Mouse (Mus musculus) WW6 (cell line): Measurements from ENCODE around the gene Ggta1.
A peak's percentile ranks its signal among the peaks of the same experiment; 100 is the strongest.
"Not testable (repeated sequence)": the region's sequence is repeated elsewhere in the genome, so short reads cannot be mapped to it uniquely, and the experiment has no call there.

Source experiments
- DNase-seq: peaks from one replicate; pipeline ENCODE4 v3.0.0-alpha.2; 2013; ENCODE audit warnings: low read depth, low spot score

The Ggta1 gene

DNA sequence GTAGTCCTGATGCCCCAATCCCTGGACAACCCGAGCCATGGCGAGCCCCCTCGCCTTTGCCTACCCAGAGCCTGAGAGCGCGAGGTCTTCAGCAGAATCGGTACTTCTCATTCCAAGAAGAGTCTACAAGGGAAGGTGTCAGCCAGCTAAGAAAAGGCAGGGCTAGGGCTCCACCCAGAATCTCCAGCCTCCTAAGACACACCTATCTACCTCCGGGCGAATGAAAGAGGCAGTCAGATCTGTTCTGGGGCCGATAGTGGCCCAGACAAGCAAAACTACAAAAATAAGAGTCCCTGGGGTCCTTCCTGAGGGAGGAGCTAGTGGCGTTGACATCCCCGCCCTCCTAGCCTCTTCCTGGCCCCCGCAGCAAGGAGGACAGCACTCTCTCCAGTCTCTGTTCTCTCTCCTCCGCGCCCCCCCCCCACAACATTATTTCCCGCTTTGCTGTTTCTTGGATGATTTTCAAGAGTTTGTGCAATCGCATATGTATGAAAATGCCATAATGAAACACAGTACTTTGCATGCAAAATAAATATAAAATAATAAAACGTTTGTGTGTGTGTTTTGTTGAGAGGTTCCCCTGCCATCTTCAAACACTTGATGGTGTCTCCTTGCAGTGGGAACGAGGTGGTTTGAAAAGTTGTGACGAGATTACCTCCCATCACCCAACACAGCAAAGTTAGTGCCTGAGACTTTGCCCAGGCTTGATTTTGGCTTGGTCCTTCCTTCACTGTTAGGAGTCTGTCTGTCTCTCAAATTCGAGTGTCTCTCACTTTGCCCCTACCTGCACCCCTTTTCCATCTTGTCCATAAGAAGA lies 1.7 kb downstream of the Ggta1 start:
- DNase-seq = peak; percentile 67

DNA sequence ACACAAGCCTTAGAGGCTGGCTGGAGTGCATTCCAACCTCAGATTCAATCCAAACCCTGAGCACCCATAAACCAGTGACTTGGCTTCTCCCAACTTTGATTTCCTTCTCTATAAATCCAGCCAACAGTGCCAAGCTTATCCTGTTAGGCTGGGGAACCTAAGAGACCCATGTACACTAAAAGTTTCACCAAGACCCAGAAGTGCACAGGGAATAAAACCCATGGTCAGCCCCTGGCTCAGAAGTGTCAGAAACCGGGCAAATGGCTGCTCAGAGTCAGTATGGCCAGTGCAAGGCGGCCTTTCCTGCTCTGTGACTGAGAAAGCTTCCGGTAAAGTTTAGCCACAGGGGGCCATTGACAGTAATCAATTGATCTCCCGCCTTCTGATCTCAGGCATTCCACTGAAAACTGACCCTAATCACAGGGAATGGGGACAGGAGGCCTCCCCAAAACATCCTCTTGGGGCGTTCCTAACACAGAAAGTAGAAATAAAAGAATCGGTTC lies 2.6 kb downstream of the Ggta1 start:
- DNase-seq = no peak

DNA sequence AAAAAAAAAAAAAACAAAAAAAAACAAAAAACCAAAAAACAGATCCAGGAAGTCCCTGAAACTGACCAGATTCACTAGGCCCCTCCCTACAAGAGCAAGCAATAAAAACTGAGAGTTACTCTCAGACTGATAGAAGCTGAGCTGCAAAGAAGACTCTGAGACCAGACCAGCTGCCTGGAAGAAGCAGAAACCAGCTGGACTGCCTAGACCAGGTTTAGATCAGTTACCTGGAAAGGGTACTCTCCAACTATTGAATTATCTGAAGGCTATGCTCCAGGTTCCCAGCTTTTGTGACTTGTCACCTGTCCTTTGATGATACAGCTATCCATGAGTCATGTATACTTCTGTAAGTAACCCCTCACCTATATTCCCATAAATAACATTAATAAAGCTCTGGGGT lies 3.7 kb downstream of the Ggta1 start:
- DNase-seq = no peak

GRCm38 (mm10) chr2:35458421-35458820 lies 4.6 kb downstream of the Ggta1 start:
- no peak for DNase-seq

GRCm38 (mm10) chr2:35453736-35454135 lies 9.3 kb downstream of the Ggta1 start:
- no peak for DNase-seq

DNA sequence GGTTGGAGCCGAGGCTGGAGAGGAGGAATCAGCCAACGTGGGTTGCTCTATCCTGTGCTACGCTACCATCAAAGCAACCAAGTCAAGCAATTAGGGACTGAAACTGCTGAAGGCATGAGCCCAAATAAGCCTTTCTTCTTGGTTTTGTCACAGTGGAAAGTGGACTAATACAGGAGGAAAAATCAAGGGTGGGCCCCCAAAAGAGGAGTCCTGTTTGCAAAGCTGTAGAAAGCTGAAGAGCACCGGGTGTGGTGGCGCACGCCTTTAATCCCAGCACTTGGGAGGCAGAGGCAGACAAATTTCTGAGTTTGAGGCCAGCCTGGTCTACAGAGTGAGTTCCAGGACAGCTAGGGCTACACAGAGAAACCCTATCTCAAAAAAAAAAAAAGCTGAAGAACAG lies 10.3 kb downstream of the Ggta1 start:
- not testable (repeated sequence) for DNase-seq

DNA sequence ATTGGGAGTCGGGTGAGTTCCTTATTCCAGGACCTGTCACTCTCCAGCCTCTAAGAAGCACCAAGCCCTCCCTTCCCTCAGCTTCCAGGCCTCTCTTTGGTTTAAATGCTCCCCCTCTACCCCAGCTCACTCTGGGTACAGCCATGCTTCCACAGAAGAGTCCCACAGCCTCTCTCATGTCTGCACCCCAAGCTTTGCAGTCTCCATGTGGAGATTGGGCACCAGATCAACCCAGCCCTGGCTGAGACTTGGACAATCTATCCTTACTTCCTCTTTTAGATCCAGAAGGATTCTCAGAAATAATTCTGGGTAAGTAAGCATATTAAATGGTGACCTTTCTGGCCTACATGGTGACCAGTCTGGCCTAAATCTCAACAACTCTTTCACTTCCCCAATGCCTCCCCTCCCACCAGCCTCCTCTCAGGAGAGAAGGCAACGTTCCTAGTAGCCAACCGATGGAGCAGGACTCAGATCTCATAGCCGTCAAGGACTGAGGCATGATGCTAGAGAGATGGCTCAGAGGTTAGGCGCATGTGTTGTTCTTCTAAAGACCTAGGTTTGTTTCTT lies 11.5 kb downstream of the Ggta1 start:
- no peak for DNase-seq

DNA sequence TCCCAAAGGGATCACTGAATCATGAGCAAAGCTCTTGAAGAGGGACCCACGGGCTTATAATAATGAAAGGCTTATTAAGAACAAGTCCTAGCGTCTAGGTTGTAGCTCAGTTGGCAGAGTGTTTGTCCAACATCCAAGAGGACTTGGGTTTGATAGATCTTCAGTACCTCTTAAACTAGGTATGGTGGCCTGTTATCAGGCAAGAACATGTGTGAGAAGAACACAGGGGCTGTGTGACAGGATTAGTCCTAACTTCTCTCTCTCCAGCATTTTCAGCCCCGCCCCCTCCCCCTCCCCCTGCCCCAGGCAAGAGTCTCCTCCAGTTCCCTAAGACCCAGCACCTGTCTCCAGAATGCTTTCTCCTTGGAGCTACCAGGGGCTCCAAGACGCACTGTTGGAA lies 12.2 kb downstream of the Ggta1 start:
- no peak for DNase-seq

DNA sequence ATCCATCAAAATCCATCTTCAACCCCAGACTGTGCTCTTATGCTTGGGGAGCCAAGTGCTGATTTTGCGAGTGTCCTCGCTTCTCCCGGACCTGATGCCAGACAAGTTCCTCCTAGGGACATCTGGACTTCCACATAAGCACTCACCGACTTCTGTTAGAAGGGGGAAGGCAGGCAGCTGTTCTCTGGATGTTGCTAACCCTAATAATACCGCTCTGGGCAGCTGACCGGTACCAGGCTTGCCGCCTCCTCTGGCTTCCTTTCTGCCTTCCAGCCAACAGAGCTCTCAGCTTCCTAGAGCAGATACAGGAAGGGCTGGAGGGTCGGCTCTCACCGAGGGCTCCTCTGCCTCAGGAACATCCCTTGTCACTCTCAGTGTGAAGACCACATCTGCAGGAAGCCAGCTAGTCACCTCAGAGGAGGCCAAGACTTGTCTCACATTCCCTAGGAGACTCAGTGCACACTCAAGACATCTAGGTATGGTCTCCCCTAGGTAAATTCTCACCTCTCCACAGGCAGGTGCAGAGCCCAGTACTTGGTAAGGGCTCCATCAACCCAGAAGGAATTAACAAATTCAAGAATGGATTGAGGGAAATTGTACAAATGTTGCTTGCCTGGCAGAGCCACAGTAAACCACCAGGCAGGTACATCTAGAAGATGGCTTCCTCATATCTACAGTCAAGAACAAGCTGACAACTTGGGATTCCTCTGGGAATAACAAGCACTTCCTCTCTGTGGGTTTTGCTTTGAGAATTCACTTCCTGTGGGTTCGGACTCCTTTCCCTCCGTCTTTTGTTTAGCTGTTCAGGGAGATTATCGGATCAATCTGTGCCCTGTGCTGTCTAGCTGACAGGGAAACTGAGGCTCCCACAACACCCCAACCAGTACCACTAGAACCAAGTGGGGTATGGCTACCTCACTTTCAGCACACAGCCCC lies 13.1 kb downstream of the Ggta1 start:
- no peak for DNase-seq

DNA sequence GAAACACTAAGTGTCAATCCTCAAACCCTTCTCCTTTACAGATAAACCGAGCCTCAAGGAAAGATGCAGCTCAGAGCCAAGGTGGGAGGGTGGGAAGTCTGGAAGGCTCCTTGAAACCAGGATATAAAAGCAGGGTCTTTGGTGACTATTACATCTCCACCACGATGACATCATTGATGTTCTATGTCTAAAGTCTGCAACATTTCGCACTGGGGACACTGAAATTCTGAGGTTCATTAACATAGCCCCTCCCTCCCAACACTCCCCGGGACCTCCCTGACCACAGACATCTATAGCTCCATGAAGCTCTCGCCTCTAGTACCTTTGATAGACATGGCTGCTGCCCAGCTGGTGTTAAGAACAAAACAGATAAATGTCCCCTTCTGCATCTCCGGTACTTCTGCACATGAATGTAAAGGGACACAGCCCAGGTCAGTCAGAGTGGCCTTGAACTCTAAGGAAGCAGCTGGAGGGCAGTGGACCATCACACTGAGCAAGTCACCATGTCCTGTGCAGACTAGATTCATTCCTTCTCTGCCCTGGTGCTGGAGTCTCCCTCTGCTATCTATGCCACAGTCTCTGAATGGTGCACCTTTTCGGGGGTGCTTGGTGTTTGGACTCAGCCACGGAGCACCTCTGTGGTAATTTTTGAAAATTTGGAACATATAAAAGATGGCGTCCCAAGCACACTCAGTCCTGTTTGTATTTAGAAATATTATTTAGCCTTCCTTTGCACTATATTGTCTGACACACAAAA lies 13.9 kb downstream of the Ggta1 start:
- DNase-seq = no peak

DNA sequence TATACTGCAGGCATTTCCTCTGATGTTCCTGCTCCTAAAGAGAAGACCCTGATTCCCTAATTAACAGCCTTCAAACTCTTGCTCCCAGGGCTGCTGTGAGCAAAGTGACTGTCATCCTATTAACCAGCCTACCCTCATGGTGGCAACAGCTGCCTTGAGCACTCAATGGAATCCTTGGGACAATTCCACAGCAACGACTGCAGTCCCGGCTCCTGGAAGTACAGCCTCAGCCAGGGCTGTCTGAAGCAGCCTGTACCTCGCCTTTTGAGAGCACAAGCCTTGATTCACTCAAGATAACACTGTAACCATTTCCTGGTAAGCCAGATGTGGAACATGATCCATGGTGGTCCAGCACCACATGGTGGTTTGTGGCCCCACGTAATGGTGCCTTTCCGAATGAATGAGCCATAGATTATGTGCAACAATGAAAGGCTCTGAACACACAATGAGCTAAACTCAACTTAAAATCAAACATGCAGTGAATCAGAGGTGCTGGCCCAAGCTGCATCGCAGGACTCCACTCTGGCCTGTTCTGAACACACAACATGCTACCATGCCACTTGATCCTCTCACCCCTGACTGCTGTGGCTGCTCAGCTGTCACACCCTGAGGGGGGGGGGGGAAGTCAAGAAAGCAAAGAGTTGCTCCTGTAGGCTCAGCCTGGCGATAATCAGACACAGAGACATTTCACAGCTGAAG lies 14.7 kb downstream of the Ggta1 start:
- DNase-seq = no peak

- no peak for DNase-seq
Observed at GRCm38 (mm10) chr2:35447453-35447852, 15.6 kb downstream of the Ggta1 start.

- no peak for DNase-seq
Observed at GRCm38 (mm10) chr2:35446798-35447197, 16.2 kb downstream of the Ggta1 start.

DNA sequence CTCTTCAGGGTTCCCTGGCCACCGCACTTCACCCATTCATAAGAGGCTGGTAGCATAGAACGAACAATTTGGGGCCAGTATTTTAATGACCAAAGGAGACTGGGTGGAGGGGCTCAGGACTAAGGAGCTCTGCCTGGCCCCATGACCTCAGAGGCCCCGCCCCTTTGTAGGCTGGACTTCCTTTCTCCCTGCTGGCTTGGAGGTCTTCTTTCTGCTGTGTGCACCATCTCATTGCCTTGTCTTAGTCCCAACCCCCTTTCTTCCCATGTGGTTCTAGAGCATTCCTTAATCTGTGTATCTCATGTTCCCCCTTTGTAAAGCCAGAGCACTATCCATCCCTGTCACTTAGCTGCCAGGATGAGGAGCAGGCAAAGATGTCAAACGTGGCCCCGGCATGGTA lies 16.7 kb downstream of the Ggta1 start:
- no peak for DNase-seq

DNA sequence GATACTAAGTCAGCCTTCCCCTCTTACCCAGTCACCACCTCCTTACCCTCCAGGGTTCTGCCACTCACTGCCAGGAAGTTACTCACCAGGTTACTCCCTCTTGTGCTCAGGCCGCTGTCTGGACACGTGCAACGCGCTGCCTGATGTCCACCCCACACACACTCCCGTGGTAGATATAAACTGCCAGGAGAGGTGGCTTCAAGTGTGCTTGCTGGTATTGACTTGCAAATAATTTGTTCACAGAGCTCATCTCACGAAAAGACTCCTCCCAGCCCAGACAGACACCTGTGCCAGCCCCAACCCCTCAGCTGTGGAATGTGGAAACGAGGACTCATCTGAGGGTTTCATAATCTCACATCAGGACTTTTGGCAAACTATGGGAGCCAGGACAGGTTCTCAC lies 17.4 kb downstream of the Ggta1 start:
- DNase-seq = no peak

DNA sequence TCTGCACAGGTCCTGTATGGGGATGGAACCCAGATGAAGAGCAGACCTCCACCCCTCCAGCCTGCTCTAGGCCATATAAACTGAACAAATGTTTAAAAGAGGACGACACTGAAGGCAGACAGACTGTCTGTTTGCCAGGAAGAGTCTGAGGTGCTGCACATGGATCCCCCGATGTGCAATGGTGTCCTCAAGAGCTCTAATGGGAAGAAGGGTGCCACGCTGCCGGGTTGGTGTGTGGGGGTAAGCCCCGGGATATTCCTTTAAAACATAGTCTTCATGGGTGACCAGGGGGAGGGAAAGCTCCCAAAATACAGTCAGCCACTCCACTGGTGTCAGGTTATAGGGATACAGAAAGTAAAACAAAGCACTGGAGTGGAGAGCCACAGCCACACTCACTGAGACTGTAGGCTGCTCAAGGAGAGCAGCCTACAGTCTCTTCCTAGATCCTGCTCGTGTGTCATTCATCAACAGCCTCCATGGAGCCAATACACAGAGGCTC lies 18.2 kb downstream of the Ggta1 start:
- no peak for DNase-seq

GRCm38 (mm10) chr2:35443981-35444763 lies 18.9 kb downstream of the Ggta1 start:
- DNase-seq = no peak

DNA sequence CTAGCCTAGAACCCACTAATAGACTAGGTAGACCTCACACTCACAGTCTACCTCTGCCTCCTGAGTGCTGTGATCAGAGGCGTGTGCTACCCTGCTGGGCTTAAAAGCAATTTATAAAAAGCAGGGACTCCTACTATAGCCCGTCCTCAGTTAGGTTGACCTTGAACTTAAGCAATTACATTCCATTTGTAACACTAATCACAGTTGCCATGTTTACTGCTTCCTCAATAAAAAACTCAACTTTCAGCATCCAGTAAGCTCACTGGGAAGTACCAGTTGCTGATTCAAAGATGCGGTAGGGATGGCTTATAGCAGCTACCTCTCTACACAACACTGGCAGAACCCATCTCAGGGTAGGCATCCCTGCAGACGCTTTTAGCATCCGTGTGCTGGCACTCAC lies 19.7 kb downstream of the Ggta1 start:
- no peak for DNase-seq

GRCm38 (mm10) chr2:35442079-35442478 lies 21.0 kb downstream of the Ggta1 start:
- no peak for DNase-seq

- DNase-seq = no peak
Observed at GRCm38 (mm10) chr2:35441419-35441818, 21.6 kb downstream of the Ggta1 start.
